Mouse (Mus musculus): ENCODE data around the gene Tmed10.

DNA sequence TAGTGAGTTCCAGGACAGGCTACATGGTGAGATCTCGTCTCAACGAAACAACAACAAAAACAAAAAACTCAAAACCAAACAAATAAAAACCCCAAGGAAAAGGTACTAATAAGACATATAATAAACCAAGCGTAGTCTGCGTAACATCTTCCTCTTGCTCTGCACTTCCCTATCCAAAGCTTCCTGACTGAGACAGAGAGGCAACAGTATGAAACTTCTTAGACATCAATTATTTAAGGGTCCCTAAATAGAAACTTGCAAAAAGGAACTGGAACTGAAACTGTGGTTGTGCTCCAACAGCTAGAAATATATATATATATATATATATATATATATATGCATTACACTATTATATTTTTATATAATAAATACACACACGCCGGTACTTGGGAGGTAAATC, 29.1 kb downstream of the Tmed10 start:
- no peak for TF ChIP-seq CTCF (conservative IDR thresholded peaks at IDR 0.05; ENCODE audit: insufficient read depth, insufficient read length, low read depth, low read length)
- TF ChIP-seq POLR2A (IDR thresholded peaks at IDR 0.05; ENCODE audit: low read depth, low read length): no peak
